Mouse (Mus musculus) B cell, adult (primary cell): ENCODE measurements around the gene Gm28897. TPM values are rescaled to one million over a fixed set of nuclear protein-coding genes. Genes with fewer than 3 reads are reported as not detected.

Source experiments
- total RNA-seq: library from RNA; stranded (reverse); gene quantifications from 4 replicates; pipeline ENCODE4 v1.2.4, GENCODE M21; 2023; ENCODE audit not compliant: inconsistent age

Gene Gm28897
- total RNA-seq = not detected in 4 replicates

GRCm38 (mm10) chrY:80926695-80927094 lies at the start of gene Gm28897:
Gene Gm28897 (plus strand): TSS chrY:80926995.

